Mouse (Mus musculus) thymus, postnatal 10 days (tissue): ENCODE results near the gene Mbd3.

Experiments used
- DNase-seq, 2 experiments: peaks; one replicate each; pipeline ENCODE4 v3.0.0; 2021; ENCODE audit warnings: low spot score in 2 of 2

The Mbd3 gene

DNA sequence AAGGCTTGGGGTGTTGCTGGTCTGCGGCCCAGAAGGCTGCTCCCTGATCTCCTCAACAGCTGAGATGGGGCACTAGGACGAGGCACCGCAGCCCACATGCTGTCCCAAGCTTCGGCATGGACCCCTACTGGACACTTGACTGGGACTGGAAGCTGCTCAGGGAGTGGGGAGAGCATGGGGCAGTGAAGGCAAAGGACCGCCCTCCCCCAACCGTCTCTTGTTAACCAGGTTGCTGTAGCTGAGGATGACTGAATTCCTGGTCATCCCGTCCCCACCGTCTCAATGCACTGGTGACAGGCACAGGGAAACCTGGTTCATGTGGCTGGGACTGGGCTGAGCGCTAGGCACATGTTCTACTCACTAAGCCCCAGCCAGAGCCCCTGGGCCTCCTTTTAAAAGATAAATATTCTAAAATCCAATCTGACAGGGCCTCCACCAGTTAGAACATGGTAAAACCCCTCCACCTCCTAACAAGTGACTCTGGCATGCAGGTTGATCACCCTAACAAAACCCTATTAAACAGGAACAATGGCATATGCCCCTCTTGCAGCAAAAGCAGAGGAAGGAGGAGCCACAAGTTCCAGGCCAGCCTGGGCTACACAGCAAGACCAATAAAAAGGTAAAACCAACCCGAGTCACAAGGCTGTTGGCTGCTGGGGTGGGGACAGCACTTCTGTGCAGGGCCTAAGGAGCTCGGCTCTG is 2.4 kb downstream of the Mbd3 start:
- DNase-seq = no peak

- no peak for DNase-seq
Measured at GRCm38 (mm10) chr10:80395025-80395627, 4.2 kb downstream of the Mbd3 start.

DNA sequence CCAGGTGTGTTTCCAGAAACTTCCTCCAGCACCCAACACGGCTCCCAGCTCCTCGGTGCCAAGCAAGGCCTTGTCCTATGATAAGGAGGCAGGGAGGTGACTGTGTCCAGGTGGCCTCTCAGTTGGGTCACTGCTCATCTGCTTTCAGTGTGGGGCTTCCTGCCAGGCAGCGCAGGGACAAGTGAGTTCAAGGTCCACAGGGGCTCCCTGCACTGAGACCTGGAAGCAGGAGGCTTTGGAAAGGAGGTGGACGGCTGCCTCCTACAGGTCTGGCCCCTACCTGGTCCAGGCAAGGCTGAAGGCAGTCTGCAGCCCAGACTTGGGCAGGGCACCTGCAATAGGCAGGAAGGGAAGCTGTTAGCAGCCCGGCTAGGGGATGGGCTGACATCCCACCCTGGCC is 6.7 kb downstream of the Mbd3 start:
- no peak for DNase-seq

GRCm38 (mm10) chr10:80390697-80391096 is 8.7 kb downstream of the Mbd3 start:
- no peak for DNase-seq

DNA sequence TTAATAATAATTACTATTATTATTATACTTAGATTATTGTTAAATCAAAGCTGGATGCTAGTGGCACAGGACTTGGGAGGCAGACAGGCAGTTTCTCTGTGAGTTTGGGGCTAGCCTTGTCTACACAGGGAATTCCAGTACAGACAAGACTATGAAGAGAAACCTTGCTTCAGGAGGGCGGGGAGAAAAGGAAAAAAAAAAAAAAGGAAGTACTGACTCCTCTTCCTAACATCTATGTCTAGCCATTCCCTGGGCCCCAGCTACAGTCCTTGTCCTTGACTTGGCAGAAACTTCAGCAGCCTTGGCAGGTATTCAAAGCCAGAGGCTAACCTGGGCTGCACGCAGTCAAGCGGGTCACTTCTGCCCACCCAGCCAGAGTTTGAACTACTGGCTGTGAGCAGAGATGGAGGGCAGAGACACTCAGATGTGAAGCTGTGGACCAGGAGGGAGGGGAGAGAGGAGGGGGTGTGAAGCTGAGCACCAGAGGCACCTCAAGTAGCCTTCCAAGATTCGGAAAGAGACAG is 10.1 kb downstream of the Mbd3 start:
- DNase-seq = no peak

- DNase-seq = no peak
Measured at GRCm38 (mm10) chr10:80388731-80389130, 10.6 kb downstream of the Mbd3 start.

- DNase-seq = peak; percentile 81 to 95
Measured at GRCm38 (mm10) chr10:80387522-80387959, 11.8 kb downstream of the Mbd3 start, which contains the start of gene Mex3d. Gene Mex3d, minus strand, starts transcription at chr10:80387659.

DNA sequence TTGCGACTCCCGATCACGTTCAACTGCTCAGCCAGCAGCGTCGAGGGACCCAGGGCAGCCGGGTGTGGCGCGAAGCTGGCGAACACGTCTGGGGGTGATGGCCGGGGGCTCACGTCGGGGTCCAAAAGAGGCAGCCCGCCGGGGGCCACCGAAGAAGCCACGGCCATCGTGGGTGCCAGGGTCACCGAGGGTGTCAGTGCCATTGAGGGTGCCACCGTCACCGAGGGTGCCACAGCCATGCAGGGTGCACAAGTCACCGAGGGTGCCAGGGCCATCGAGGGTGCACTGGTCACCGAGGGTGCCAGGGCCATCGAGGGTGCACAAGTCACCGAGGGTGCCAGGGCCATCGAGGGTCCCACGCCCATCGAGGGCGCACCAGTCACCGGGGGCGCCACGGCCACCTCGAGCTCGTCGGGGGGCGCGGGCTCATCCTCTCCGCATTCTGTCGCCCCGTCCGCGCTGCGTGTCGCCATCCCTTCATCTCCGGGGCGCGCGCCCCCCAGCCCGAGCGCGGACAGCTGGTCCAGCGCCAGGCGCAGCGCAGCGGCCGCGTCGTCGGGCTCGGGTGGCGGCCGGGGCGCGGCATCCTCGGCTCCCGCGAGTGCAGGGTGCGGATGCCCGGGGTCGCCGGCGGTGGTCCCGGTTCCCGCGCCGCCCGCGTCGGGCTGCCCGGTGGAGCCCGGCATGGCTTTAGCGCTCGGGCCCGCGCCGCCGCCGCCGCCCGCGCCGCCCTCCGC is 12.4 kb downstream of the Mbd3 start:
- peak in 1 of 2 experiments; percentile 29 for DNase-seq

DNA sequence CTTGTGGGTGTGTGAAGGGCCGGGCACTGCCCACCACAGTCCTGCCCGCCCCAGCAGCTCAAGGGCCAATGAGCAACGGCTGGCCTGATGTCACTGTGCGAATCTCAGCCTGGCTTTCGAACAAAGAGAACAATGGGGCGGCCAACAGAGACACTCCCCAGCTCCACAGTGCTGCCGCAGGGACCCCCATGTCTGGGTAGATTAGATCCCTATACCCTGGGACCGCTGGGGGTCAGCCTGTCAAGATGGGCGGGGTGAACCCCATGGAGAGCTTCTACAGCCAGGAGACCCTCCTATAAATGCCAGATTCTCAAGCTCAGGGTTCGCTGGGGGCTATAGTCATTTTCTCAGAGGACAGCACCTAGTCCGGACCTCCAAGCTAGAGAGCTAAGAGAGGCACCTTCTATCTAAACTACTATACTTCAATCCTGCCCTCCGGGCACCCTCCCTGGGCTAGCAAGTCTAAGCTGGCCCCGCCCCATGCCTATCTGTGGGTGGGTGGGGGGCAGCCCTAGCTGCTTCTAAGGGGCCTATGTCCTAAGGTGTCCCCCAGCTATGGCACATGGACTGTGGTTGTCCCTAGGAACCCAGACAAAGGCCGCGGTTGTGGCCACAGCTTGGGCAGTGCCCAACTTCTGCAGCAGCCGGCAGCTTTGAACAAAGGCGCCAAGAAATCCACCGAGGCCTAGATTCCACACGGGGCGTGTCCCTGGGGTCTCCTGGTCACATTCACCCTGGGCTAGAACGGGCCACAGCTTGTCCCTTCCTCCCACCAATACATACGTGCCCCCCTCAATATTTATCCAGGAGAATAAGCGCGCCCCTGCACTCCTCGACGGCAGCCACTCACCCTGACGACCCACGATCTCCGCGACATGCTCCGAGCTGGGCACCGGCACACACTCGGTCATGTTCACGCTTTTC is 13.3 kb downstream of the Mbd3 start:
- no peak for DNase-seq

- no peak for DNase-seq
Measured at GRCm38 (mm10) chr10:80385310-80385709, 14.0 kb downstream of the Mbd3 start.

DNA sequence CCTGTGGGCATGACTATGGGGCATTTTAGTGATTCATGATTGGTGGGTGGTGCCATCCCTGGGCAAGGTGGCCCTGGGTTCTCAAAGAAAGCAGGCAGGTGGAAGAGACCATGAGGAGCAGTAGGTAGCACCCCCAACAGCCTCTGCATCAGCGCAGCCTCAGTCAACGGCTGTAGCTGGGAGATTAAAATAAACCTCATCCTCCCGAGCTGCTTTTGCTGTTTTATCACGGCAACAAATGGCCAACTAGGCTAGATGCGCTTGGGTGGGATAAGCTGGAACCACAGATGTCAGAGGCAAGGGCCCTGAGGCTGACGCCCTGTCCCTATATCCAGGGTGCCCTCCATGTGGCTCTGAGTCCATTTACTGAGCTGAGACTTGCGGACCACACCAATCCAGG is 14.6 kb downstream of the Mbd3 start:
- no peak for DNase-seq

GRCm38 (mm10) chr10:80384115-80384639 is 15.2 kb downstream of the Mbd3 start:
- DNase-seq = no peak

DNA sequence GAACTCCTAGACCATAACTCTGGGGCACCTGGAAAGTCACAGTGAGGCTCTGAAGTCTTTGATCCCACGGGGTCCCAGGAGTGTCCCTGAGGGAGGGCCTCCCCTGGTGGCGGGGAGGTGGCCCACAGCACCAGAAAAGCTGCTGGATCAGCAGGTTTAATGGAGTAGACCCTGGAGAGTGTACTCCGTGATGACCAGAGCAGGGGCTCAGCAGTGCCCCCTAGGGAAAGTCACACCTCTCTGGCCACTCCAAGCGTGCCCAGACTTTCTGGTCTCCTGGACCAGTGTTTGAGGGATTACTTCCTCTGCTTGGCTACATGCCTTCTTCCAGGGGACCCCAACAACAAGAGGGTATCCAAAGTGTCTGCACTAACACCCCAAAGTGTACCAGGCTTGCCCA is 15.9 kb downstream of the Mbd3 start:
- no peak for DNase-seq

- DNase-seq = no peak
Measured at GRCm38 (mm10) chr10:80382641-80383365, 16.5 kb downstream of the Mbd3 start.

GRCm38 (mm10) chr10:80377716-80378115 is 21.6 kb downstream of the Mbd3 start:
- DNase-seq = peak in 1 of 2 experiments; percentile 46

GRCm38 (mm10) chr10:80376160-80376559 is 23.2 kb downstream of the Mbd3 start:
- peak; percentile 87 to 97 for DNase-seq

DNA sequence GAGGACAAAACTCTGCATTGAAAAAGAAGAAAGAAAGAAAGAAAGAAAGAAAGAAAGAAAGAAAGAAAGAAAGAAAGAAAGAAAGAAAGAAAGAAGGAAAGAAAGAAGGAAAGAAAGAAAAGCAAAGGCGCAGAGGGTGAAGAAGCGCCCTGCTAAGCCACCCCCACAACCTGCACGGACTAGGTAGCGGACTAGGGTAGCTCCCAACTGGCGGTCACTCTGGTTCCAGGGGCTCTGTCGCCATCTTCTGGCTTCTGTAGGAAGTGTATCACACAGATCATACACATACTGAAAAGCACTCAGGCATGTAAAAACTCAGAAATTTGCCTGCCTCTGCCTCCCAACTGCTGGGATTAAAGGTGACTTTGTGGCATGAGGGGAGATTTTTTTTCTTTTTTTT is 25.3 kb downstream of the Mbd3 start:
- peak; percentile 64 to 78 for DNase-seq

- DNase-seq = no peak
Measured at GRCm38 (mm10) chr10:80372706-80373105, 26.6 kb downstream of the Mbd3 start.

DNA sequence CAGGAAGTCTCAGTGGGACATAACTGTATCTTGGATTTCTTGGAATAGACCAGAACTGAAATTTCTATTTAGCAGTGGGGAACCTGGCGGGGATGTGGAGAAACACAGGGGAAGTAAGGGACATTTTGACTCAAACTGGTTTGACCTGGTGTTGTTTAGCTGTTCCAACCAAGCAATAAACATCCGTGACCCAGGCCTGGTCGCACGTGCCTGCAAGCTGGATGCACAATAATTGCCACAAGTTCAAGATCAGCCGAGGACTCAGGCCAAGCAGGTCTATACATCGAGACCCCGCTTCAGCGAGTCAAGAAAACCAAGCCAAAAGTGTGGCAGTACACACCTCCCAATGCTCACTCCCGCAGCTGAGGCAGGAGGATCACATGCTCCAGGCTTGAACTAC is 27.4 kb downstream of the Mbd3 start:
- no peak for DNase-seq

DNA sequence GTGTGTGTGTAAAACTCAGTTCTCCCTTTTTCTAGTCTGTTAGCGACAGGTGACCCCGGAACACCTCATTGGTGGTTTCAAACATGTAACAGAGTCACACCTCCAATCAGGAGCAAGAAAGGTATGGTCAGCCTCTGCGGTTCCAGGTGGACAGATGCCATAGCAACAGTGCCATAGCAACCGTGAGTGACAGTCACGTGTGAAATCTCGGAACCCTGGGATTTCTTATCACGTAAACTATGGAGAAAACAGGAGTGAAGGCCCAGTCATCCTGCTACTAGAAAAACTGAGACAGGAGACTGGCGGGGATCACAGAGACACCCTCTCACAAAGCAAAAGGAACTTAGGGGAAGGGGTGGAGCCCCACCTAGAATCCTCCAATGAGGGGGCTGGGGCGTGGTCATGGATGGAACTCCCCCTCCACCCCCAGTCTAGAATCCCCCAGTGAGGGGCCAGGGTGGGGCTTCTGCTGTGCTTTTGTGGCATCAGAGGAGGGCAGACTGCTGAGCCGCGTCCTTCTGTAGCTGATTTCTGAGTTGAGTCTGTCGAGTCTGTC is 27.9 kb downstream of the Mbd3 start:
- peak; percentile 76 to 81 for DNase-seq
